Mouse (Mus musculus) olfactory bulb, adult 2 months (tissue): ENCODE results near the gene Hecw2. TPM values are rescaled to one million over a fixed set of nuclear protein-coding genes. Genes with fewer than 3 reads are reported as not detected.

Source experiments
- H3K27ac ChIP-seq: fragments of 200-500 bp; 2 replicates; pipeline ENCODE4 v1.5.1; 2012; ENCODE audit warnings: low read depth, low read length; ENCODE audit not compliant: insufficient read depth
- H3K4me1 ChIP-seq: fragments of 200-500 bp; 2 replicates; pipeline ENCODE4 v1.6.1; 2012; ENCODE audit warnings: low read length; ENCODE audit not compliant: control insufficient read depth, insufficient read depth
- H3K4me3 ChIP-seq: fragments of 200-500 bp; 2 replicates; pipeline ENCODE4 v1.5.1; 2012; ENCODE audit warnings: mild to moderate bottlenecking, low read depth, low read length, moderate library complexity; ENCODE audit not compliant: insufficient read depth
- CTCF ChIP-seq: fragments of 200-500 bp; IDR thresholded peaks from 2 replicates; pipeline ENCODE4 v1.5.1; 2012; ENCODE audit warnings: low read depth, mild to moderate bottlenecking, low read length, moderate library complexity; ENCODE audit not compliant: insufficient read depth
- POLR2A ChIP-seq: fragments of 200-500 bp; IDR thresholded peaks from 2 replicates; pipeline ENCODE4 v1.6.1; 2012; ENCODE audit warnings: mild to moderate bottlenecking, low read depth, low read length, moderate library complexity; ENCODE audit not compliant: insufficient read depth
- WGBS: fragments of 180-500 bp; shearing (Covaris S2); methylation state at CpG from one replicate; pipeline ENCODE4 v1.1.7; 2018; 5-methylcytosine and 5-hydroxymethylcytosine counted together
- polyA plus RNA-seq: library from polyadenylated mRNA; stranded (reverse); fragments of >200 nt; gene quantifications from 2 replicates; pipeline ENCODE4 v1.2.4, GENCODE M21; 2012; ENCODE audit warnings: low replicate concordance; ENCODE audit not compliant: missing spikeins, insufficient read depth, insufficient read length

The Hecw2 gene
- polyA plus RNA-seq, 1 experiment = not detected

GRCm38 (mm10) chr1:53894299-53894698, 300.7 kb downstream of the Hecw2 start:
- TF ChIP-seq POLR2A (no peak), CTCF (no peak)
- 93% methylated on average over 5 of the region's 5 CpGs for WGBS
- no peak overlapping the region for H3K4me3 ChIP-seq
- 0 out of 2 replicates have a peak, but pooled peaks cover 3% of the 10 kb centered on the region for H3K4me1 ChIP-seq
- H3K27ac ChIP-seq = no peak overlapping the region

DNA sequence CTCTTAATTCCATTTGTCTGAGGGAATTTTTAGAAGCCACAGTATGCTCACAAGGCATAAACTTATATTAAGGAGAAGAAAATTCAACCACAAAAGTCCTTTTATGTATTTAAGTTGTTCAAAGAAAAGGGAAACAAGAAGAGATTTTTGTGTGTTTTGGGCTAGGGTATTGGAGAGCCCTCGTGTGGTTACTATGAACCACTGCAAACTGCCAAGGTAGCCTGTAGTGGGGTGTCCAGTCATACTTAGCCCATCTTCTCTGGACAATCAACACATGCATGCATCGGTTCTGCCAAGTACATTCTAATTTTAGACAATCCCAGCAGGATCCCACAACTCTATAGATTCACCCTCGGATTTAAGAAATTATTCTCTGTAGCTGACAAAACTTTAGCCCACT, 304.6 kb downstream of the Hecw2 start:
- TF ChIP-seq CTCF (no peak), POLR2A (no peak)
- 41% methylated on average over 3 of the region's 3 CpGs for WGBS
- no peak overlapping the region for H3K27ac ChIP-seq
- no peak overlapping the region for H3K4me3 ChIP-seq
- H3K4me1 ChIP-seq = 0 out of 2 replicates have a peak, but pooled peaks cover 3% of the 10 kb centered on the region

DNA sequence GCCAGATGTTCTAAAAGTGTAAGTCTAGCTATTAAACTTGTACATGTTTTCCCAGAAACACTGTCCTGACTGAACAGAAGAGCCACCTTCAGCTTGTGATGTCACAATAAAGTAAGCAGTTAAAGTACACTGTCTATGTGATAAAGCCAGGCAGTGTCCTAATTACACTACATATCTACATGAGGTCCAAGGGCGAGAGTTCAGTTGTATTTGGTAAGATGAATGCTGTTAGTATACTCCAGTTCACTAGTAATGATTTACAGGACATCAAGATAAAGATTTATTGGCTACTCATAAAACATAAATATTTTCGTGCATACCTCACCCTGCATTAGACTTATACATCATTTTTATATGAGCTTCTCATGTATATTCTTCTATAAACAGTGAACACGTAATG, 305.2 kb downstream of the Hecw2 start:
- TF ChIP-seq CTCF = no peak
- TF ChIP-seq POLR2A = no peak

DNA sequence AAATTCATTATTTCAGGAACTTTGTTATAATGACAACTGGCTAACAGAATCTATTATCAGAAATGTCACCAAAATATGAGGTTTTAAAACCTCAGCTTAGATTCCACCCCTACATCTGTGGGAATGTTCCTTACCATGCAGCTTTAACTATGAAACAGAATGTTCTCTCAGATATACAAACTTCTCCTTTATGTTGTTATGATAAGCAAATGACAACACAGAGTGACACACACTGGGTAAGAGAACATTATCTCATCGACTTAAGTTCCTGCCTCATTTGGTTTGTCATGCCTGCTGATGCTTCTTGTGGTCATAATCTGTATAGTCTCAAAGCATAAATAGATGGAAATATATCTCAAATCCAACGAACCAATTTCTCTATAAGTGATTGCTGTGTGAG, 312.5 kb downstream of the Hecw2 start:
- Histone ChIP-seq H3K27ac (no peak overlapping the region), H3K4me1 (no peaks in the 10 kb centered on the region), H3K4me3 (no peak overlapping the region)
- WGBS = 75% methylated on average over 2 of the region's 2 CpGs
- TF ChIP-seq CTCF (no peak), POLR2A (no peak)

More for the DNA sequence above, 305.2 kb downstream of the Hecw2 start:
- Histone ChIP-seq H3K4me3 (no peak overlapping the region), H3K4me1 (0 out of 2 replicates have a peak, but pooled peaks cover 3% of the 10 kb centered on the region), H3K27ac (no peak overlapping the region)
- 96% methylated on average over 3 of the region's 3 CpGs for WGBS

- TF ChIP-seq POLR2A = no peak
- TF ChIP-seq CTCF = no peak
- H3K4me1 ChIP-seq = no peaks in the 10 kb centered on the region
- no peak overlapping the region for H3K27ac ChIP-seq
- 81% methylated on average over 5 of the region's 5 CpGs for WGBS
- no peak overlapping the region for H3K4me3 ChIP-seq
These were observed 319.0 kb downstream of the Hecw2 start for GRCm38 (mm10) chr1:53875919-53876318.

GRCm38 (mm10) chr1:53867316-53867715, 327.7 kb downstream of the Hecw2 start:
- TF ChIP-seq POLR2A (no peak), CTCF (no peak)
- H3K27ac ChIP-seq = no peak overlapping the region
- H3K4me3 ChIP-seq = no peak overlapping the region
- H3K4me1 ChIP-seq = no peaks in the 10 kb centered on the region
- 88% methylated on average over 2 of the region's 2 CpGs for WGBS

DNA sequence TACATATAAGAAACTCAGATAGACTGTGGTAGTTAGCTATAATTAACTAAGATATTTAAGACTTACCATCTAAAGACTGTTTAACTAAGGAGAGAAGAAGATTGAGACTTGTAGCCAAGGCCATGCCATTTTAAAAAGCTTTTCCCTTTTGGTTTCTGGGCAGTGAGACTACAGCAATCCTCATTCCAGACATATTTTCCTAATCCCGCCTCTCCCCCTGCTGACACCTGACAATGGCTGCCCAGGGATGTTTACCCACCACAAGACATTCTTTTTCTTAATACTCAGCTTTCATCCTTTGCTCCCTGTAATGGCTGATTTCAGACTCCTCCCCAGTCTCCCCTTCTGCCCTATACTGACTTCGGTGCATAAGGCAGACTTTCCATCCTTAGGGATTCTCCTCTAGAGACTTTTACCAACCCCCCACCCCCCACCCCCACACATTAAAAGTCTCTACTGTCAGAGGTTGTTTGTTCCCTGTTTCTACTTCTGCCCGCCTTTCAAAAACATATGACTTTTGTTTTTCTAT, 328.5 kb downstream of the Hecw2 start:
- WGBS = 52% methylated on average over 3 of the region's 3 CpGs
- Histone ChIP-seq H3K27ac (no peak overlapping the region), H3K4me1 (no peaks in the 10 kb centered on the region), H3K4me3 (no peak overlapping the region)
- TF ChIP-seq CTCF (no peak), POLR2A (no peak)

DNA sequence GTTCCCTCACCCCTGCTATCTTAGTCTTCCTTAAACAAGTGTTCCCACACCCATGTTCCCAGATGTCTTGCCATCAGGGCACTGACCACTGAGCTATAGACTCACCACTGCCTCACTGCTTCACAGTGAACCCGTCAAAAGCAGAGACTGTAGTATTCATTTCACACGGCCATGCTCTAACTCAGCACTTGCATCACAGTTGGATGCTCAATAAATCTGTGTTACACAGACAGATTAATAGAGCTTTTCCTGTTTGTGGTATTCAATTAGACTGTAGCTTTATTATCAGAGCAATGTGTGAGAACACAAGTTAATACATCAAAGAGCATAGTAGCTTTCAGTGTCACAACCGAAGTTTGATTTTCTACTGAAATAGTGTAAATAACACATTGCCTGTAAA, 330.9 kb downstream of the Hecw2 start:
- Histone ChIP-seq H3K4me1 (no peaks in the 10 kb centered on the region), H3K4me3 (no peak overlapping the region), H3K27ac (no peak overlapping the region)
- TF ChIP-seq POLR2A (no peak), CTCF (no peak)
- WGBS = 82% methylated on average over 3 of the region's 3 CpGs

DNA sequence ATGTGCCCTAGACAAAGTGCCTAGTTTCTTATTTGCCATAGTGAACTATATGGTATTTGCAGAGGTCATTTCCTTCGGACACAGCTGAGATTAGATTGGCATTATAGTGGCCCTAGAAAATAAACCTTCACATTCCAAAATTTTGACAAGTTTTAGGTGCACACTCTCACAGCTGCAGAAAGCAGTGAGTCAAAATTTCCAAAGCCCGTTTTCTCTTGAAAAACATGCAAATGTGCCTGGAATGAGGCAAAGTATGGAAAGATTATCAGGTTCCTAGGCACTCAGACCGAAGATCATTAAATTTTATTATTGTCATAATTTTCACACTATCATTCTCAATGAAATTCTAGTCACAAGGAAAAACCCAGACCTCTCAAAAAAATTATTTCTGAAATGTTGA, 334.4 kb downstream of the Hecw2 start:
- WGBS = 89% methylated on average over 3 of the region's 3 CpGs
- Histone ChIP-seq H3K4me3 (no peak overlapping the region), H3K4me1 (no peaks in the 10 kb centered on the region), H3K27ac (no peak overlapping the region)
- no peak for TF ChIP-seq POLR2A
- TF ChIP-seq CTCF = no peak

DNA sequence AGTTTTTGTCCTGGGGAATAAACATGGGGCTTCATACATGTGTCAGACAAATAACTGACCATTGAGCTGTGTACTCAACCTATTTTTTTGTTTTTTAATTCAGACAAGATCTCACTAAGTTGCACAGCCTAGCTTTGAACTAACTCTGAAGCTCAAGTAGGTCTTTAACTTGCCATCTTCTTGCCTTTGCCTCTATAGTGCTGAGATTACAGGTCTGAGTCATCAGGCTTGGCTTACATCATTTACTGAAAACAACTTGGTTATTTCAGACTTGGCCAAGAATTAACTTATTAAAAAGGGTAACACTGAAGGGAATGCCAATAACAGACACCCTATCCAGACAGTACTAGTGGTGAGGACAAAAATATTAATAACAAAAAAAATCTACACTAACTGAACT, 335.8 kb downstream of the Hecw2 start:
- Histone ChIP-seq H3K4me3 (no peak overlapping the region), H3K4me1 (no peaks in the 10 kb centered on the region), H3K27ac (no peak overlapping the region)
- TF ChIP-seq CTCF = no peak
- TF ChIP-seq POLR2A = no peak
